Mouse (Mus musculus): Measurements from ENCODE around the gene Casp4. TPM values are rescaled to one million over a fixed set of nuclear protein-coding genes. Genes with fewer than 3 reads are reported as not detected.

The Casp4 gene
- polyA plus RNA-seq, 1 experiment from 2014 or later: 0.22 TPM

GRCm38 (mm10) chr9:5353673-5354072 is 45.0 kb downstream of the Casp4 start:
- no peak overlapping the region for H3K4me2 ChIP-seq
- no peak for DNase-seq (ENCODE audit: low spot score, missing footprints)
- no peaks in the 10 kb centered on the region for H3K27me3 ChIP-seq (ENCODE audit: control insufficient read depth, insufficient read depth, low read length)
- H3K27ac ChIP-seq (ENCODE audit: low read depth, low read length): no peak overlapping the region
- no peak for ATAC-seq (ENCODE audit: low FRiP score)
- no peaks in the 10 kb centered on the region for H3K9me3 ChIP-seq (ENCODE audit: control insufficient read depth, low read length)
- H3K36me3 ChIP-seq (ENCODE audit: control insufficient read depth, insufficient read depth, low read length): no peaks in the 10 kb centered on the region
- H3K9ac ChIP-seq (ENCODE audit: low read length): no peak overlapping the region
- no peak overlapping the region for H3K4me3 ChIP-seq (ENCODE audit: low read depth, low read length)
- WGBS: 81% methylated on average over 2 of the region's 2 CpGs
- H3K4me1 ChIP-seq (ENCODE audit: control insufficient read depth, insufficient read depth, low read length): no peaks in the 10 kb centered on the region

- H3K27me3 ChIP-seq (ENCODE audit: control insufficient read depth, insufficient read depth, low read length): no peaks in the 10 kb centered on the region
- no peaks in the 10 kb centered on the region for H3K36me3 ChIP-seq (ENCODE audit: control insufficient read depth, insufficient read depth, low read length)
- H3K9me3 ChIP-seq (ENCODE audit: control insufficient read depth, low read length): no peaks in the 10 kb centered on the region
- H3K9ac ChIP-seq (ENCODE audit: low read length): no peak overlapping the region
- no peak overlapping the region for H3K27ac ChIP-seq (ENCODE audit: low read depth, low read length)
- DNase-seq (ENCODE audit: low spot score, missing footprints) (no peak), ATAC-seq (ENCODE audit: low FRiP score) (no peak)
- no peaks in the 10 kb centered on the region for H3K4me1 ChIP-seq (ENCODE audit: control insufficient read depth, insufficient read depth, low read length)
- no peak overlapping the region for H3K4me2 ChIP-seq
- H3K4me3 ChIP-seq (ENCODE audit: low read depth, low read length): no peak overlapping the region
These were observed 48.2 kb downstream of the Casp4 start for GRCm38 (mm10) chr9:5356801-5357200.

Other genes starting within 250 kb of the Casp4 start
- 1.1 and 1.2 TPM in 2 replicates for gene Casp1, start 10.3 kb upstream of the Casp4 start, polyA plus RNA-seq (2014; fragmentation: Nextera tagmentation; extraction: Ambion mirVana)
- 0.29 TPM in 1 of 2 replicates, not detected in the other for gene Casp12, start 36.6 kb downstream of the Casp4 start, polyA plus RNA-seq (2014; fragmentation: Nextera tagmentation; extraction: Ambion mirVana)